Mouse (Mus musculus): Measurements from ENCODE around the gene Cdca7. TPM values are rescaled to one million over a fixed set of nuclear protein-coding genes. Genes with fewer than 3 reads are reported as not detected.

Gene Cdca7
- total RNA-seq, 2 experiments from 2014 or later, result 6.6 to 9.0 TPM

Other genes with a start within 250 kb of the Cdca7 start
- gene Map3k20, start 190.5 kb upstream of the Cdca7 start, total RNA-seq (2021), result 10 to 100 TPM; 12.2 to 12.4 TPM